Mouse (Mus musculus): ENCODE results near the gene Prkg1.

The Prkg1 gene

GRCm38 (mm10) chr19:31764801-31765340 is at the start of gene Prkg1:
Gene Prkg1 (minus strand): TSS chr19:31765033.
- DNase-seq, result no peak

GRCm38 (mm10) chr19:31813087-31813486 is 48.3 kb upstream of the Prkg1 start:
- DNase-seq, result no peak

GRCm38 (mm10) chr19:31811371-31811770 is 46.5 kb upstream of the Prkg1 start:
- no peak for DNase-seq

GRCm38 (mm10) chr19:31805391-31805790 is 40.6 kb upstream of the Prkg1 start:
- no peak for DNase-seq

- no peak for DNase-seq
These were observed 30.7 kb upstream of the Prkg1 start for GRCm38 (mm10) chr19:31795485-31796046.

GRCm38 (mm10) chr19:31791724-31792123 is 26.9 kb upstream of the Prkg1 start:
- DNase-seq, result no peak

GRCm38 (mm10) chr19:31781521-31782018 is 16.7 kb upstream of the Prkg1 start:
- DNase-seq, result no peak

- DNase-seq, result no peak
These were observed 16.2 kb upstream of the Prkg1 start for GRCm38 (mm10) chr19:31781077-31781476.

- no peak for DNase-seq
These were observed 15.4 kb upstream of the Prkg1 start for GRCm38 (mm10) chr19:31780222-31780621.

- no peak for DNase-seq
These were observed 14.2 kb upstream of the Prkg1 start for GRCm38 (mm10) chr19:31779021-31779420.

- DNase-seq, result no peak
These were observed 2.2 kb upstream of the Prkg1 start for GRCm38 (mm10) chr19:31767004-31767403.

- no peak for DNase-seq
These were observed 618 bp upstream of the Prkg1 start for GRCm38 (mm10) chr19:31765451-31765850.

GRCm38 (mm10) chr19:31763951-31764800 is 657 bp downstream of the Prkg1 start:
- peak; percentile 16 for DNase-seq

- no peak for DNase-seq
These were observed 1.5 kb downstream of the Prkg1 start for GRCm38 (mm10) chr19:31763246-31763821.

GRCm38 (mm10) chr19:31762411-31763245 is 2.2 kb downstream of the Prkg1 start:
- DNase-seq, result no peak

GRCm38 (mm10) chr19:31759855-31760254 is 5.0 kb downstream of the Prkg1 start:
- no peak for DNase-seq

- DNase-seq, result peak; percentile 27
These were observed 8.7 kb downstream of the Prkg1 start for GRCm38 (mm10) chr19:31755929-31756792.

- no peak for DNase-seq
These were observed 10.1 kb downstream of the Prkg1 start for GRCm38 (mm10) chr19:31754642-31755287.

GRCm38 (mm10) chr19:31750976-31751676 is 13.7 kb downstream of the Prkg1 start:
- DNase-seq, result no peak

GRCm38 (mm10) chr19:31746635-31747034 is 18.2 kb downstream of the Prkg1 start:
- DNase-seq, result peak; percentile 39

Measured in thymus, postnatal 14 days (tissue).